In the genomic region with DNA sequence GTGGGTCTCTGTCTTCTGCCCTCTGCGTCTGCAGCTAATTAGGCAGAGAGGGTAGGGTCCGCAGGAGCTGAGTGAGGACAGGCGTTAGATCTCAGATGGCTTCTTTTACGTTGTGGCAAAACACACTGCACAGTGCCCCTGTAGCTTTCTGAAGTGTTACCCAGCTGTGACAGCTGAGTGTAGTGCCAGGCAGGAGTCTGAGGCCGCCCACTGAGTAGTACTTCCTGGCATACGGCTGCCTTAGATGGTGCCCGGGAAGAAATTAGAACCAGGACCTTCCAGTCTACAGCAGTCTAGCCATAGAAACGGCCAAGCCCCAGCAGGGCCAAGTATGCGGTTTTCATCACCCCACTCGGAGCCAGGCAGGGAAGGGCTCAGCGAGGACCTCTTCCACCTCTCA, we compare ENCODE assay signal across 19 mouse cellular contexts. TPM values are rescaled to one million over a fixed set of nuclear protein-coding genes. Genes with fewer than 3 reads are reported as not detected.
"Had no signal": no experiment of that assay in that cellular context is flagged by ENCODE, and none has a peak within 500 bp of the region (broad histone marks: within the 10 kb centered on the region; RNA-seq: fewer than 3 reads in every experiment).

No protein-coding gene starts in this region.

- H3K9ac ChIP-seq: liver, embryonic 13.5 days; stomach, embryonic 15.5 days had no signal

- H3K4me3 ChIP-seq: left cerebral cortex, adult 2 months; liver, embryonic 13.5 days; stomach, embryonic 15.5 days had no signal

- H3K27me3 ChIP-seq: liver, embryonic 13.5 days; stomach, embryonic 15.5 days had no signal

- H3K9me3 ChIP-seq: liver, embryonic 13.5 days; stomach, embryonic 15.5 days had no signal

- H3K4me1 ChIP-seq: stomach, embryonic 15.5 days had no signal

- H3K4me2 ChIP-seq: liver, embryonic 13.5 days; midbrain, embryonic 11.5 days; stomach, embryonic 15.5 days had no signal

- DNase-seq: kidney, adult 9 months; kidney, postnatal 14 days; kidney, postnatal 4 days; layer of hippocampus, postnatal 36 days; liver, embryonic 13.5 days; lung, adult 2 months; lung, postnatal 14 days; lung, postnatal 4 days; midbrain, embryonic 14.5 days; retina, postnatal 1 day; right cerebral cortex, postnatal 25 days; spleen, adult 18-20 months; thymus, postnatal 25 days had no signal

- H3K27ac ChIP-seq: left cerebral cortex, adult 2 months; liver, embryonic 13.5 days; stomach, embryonic 15.5 days had no signal

RNA-seq across cellular contexts. Expression of gene C1qtnf1, which starts 57.3 kb away (rescaled TPM):
- total RNA-seq: megakaryocyte progenitor cell, adult 5-6 weeks; megakaryocyte-erythroid progenitor cell, adult 5-6 weeks; neutrophil, adult 5-6 weeks had no signal
